In the genomic region with DNA sequence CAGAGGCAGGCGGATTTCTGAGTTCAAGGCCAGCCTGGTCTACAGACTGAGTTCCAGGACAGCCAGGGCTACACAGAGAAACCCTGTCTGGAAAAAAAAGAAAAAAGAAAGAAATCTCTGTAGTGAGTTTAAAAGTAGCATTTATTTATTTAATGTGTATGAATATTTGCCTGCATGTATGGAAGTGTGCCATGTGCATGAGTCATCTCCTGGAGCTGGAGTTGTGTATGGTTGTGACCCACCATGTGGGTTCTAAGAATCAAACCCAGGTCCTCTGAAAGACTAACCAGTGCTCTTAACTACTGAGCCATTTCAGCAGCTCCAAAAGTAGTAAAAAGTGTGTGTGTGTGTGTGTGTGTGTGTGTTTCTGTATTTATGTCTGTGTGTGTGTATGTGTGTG, we compare ENCODE assay signal across 23 mouse cellular contexts. TPM values are rescaled to one million over a fixed set of nuclear protein-coding genes. Genes with fewer than 3 reads are reported as not detected.
DNase-seq lines count a peak whose midpoint lies in the region; ATAC-seq lines count a peak whose summit lies in the region.
"Had no signal": no experiment of that assay in that cellular context is flagged by ENCODE, and none has a peak within 500 bp of the region (broad histone marks: within the 10 kb centered on the region; RNA-seq: fewer than 3 reads in every experiment).

No protein-coding gene starts in this region.

- no peak overlapping the region for H3K9ac ChIP-seq in neural tube, embryonic 15.5 days (replicated peaks)
- H3K9ac ChIP-seq in heart, embryonic 11.5 days (ENCODE audit: low read depth, low read length), result no peak overlapping the region

- DNase-seq in 3T3-L1 (ENCODE audit: low read depth, low spot score), result peak; percentile 70
- DNase-seq in 416B (ENCODE audit: low read depth), result peak; percentile 38
- peak; percentile 75 for DNase-seq in NIH3T3 (ENCODE audit: low read depth)
- DNase-seq: adrenal gland, adult 2 months; adrenal gland, adult 8-10 months; adrenal gland, postnatal 10 days; adrenal gland, postnatal 14 days; adrenal gland, postnatal 25 days; adrenal gland, postnatal 36 days; B cell, adult 2 months; cerebellum, adult 11 months; cerebellum, adult 11-12 months; cerebellum, adult 18-20 months; cerebellum, adult 2 months; cerebellum, adult 8-10 months; cerebellum, adult 9-10 months had no signal

- H3K9me3 ChIP-seq in neural tube, embryonic 15.5 days (replicated peaks), result no peaks in the 10 kb centered on the region
- no peaks in the 10 kb centered on the region for H3K9me3 ChIP-seq in heart, embryonic 11.5 days (replicated peaks; ENCODE audit: control insufficient read depth, low read length)

- no peaks in the 10 kb centered on the region for H3K27me3 ChIP-seq in neural tube, embryonic 15.5 days (replicated peaks)
- no peaks in the 10 kb centered on the region for H3K27me3 ChIP-seq in heart, embryonic 11.5 days (ENCODE audit: control insufficient read depth, insufficient read depth, low read length)
- H3K27me3 ChIP-seq: CH12.LX, Patski had no signal

- H3K4me3 ChIP-seq in neural tube, embryonic 15.5 days (replicated peaks), result no peak overlapping the region
- no peak overlapping the region for H3K4me3 ChIP-seq in heart, embryonic 11.5 days (ENCODE audit: low read depth, low read length)

- 100% methylated on average over 1 of the region's 1 CpGs for WGBS in neural tube, embryonic 15.5 days
- 83% methylated on average over 1 of the region's 1 CpGs for WGBS in heart, embryonic 11.5 days (ENCODE audit: insufficient replicate concordance)

- ATAC-seq in neural tube, embryonic 15.5 days (ENCODE audit: low FRiP score), result no peak
- ATAC-seq in inflammation-experienced regulatory T-cells, adult 6 months, result no peak
- ATAC-seq in heart, embryonic 11.5 days (replicated peaks; ENCODE audit: insufficient number of reproducible peaks, low FRiP score, low TSS enrichment), result no peak
- ATAC-seq: activated CD4-positive, CD25-positive, alpha-beta regulatory T cell, adult 4 months; CD4-positive, CD25-positive, alpha-beta regulatory T cell, adult 4 months; Patski had no signal

- no peak overlapping the region for H3K4me2 ChIP-seq in neural tube, embryonic 15.5 days
- no peak overlapping the region for H3K4me2 ChIP-seq in heart, embryonic 11.5 days

- peaks cover 47% of the 10 kb centered on the region for H3K36me3 ChIP-seq in neural tube, embryonic 15.5 days
- peaks cover 33% of the 10 kb centered on the region for H3K36me3 ChIP-seq in heart, embryonic 11.5 days (ENCODE audit: control insufficient read depth, insufficient read depth, low read length)

- no peaks in the 10 kb centered on the region for H3K4me1 ChIP-seq in neural tube, embryonic 15.5 days
- peaks cover 3% of the 10 kb centered on the region; the same call in 1 of the 2 replicates for H3K4me1 ChIP-seq in heart, embryonic 11.5 days (ENCODE audit: control insufficient read depth, insufficient read depth, low read length)

- H3K27ac ChIP-seq in neural tube, embryonic 15.5 days (replicated peaks), result no peak overlapping the region
- H3K27ac ChIP-seq in heart, embryonic 11.5 days (ENCODE audit: low read depth, low read length), result no peak overlapping the region

RNA-seq across cellular contexts. Expression of gene Unk, which starts 13.2 kb away (rescaled TPM):
- polyA plus RNA-seq in neural tube, embryonic 15.5 days (2015; fragmentation: Nextera tagmentation; extraction: Ambion mirVana), result 31.6 and 33.5 TPM in 2 replicates
- 10 to 100 TPM; 10.1 to 14.6 (median 12.7) TPM for polyA plus RNA-seq in inflammation-experienced regulatory T-cells, adult 6 months (2017; shearing (Covaris generic))
- polyA plus RNA-seq in heart, embryonic 11.5 days (2014; fragmentation: Nextera tagmentation; extraction: Ambion mirVana), result 18.7 and 20.0 TPM in 2 replicates

RNA-seq across cellular contexts. Expression of gene H3f3b, which starts 15.5 kb away (rescaled TPM):
- polyA plus RNA-seq in neural tube, embryonic 15.5 days (2015; fragmentation: Nextera tagmentation; extraction: Ambion mirVana), result 1,496 and 1,502 TPM in 2 replicates
- 1,000 to 10,000 TPM; 1,545 to 2,086 (median 2,075) TPM for polyA plus RNA-seq in inflammation-experienced regulatory T-cells, adult 6 months (2017; shearing (Covaris generic))
- polyA plus RNA-seq in heart, embryonic 11.5 days (2014; fragmentation: Nextera tagmentation; extraction: Ambion mirVana), result 734 and 757 TPM in 2 replicates

RNA-seq across cellular contexts. Expression of gene Galk1, which starts 30.8 kb away (rescaled TPM):
- 65.9 and 98.5 TPM in 2 replicates for polyA plus RNA-seq in neural tube, embryonic 15.5 days (2015; fragmentation: Nextera tagmentation; extraction: Ambion mirVana)
- 10 to 100 TPM; 14.4 to 20.1 (median 15.9) TPM for polyA plus RNA-seq in inflammation-experienced regulatory T-cells, adult 6 months (2017; shearing (Covaris generic))
- 137 and 151 TPM in 2 replicates for polyA plus RNA-seq in heart, embryonic 11.5 days (2014; fragmentation: Nextera tagmentation; extraction: Ambion mirVana)

RNA-seq across cellular contexts. Expression of gene Unc13d, which starts 34.5 kb away (rescaled TPM):
- polyA plus RNA-seq in neural tube, embryonic 15.5 days (2015; fragmentation: Nextera tagmentation; extraction: Ambion mirVana), result 1.0 and 7.1 TPM in 2 replicates
- 100 to 1,000 TPM in 1 of 3 experiments, 10 to 100 TPM in 2; 80.1 to 128 (median 81.9) TPM for polyA plus RNA-seq in inflammation-experienced regulatory T-cells, adult 6 months (2017; shearing (Covaris generic))
- 2.3 and 2.6 TPM in 2 replicates for polyA plus RNA-seq in heart, embryonic 11.5 days (2014; fragmentation: Nextera tagmentation; extraction: Ambion mirVana)

RNA-seq across cellular contexts. Expression of gene Wbp2, which starts 43.5 kb away (rescaled TPM):
- polyA plus RNA-seq in neural tube, embryonic 15.5 days (2015; fragmentation: Nextera tagmentation; extraction: Ambion mirVana), result 162 and 167 TPM in 2 replicates
- polyA plus RNA-seq in inflammation-experienced regulatory T-cells, adult 6 months (2017; shearing (Covaris generic)), result 100 to 1,000 TPM; 153 to 156 (median 154) TPM
- polyA plus RNA-seq in heart, embryonic 11.5 days (2014; fragmentation: Nextera tagmentation; extraction: Ambion mirVana), result 129 and 144 TPM in 2 replicates
